Mouse (Mus musculus): ENCODE data around the gene Gm10670. TPM values are rescaled to one million over a fixed set of nuclear protein-coding genes. Genes with fewer than 3 reads are reported as not detected.
"Not testable (repeated sequence)": the region's sequence is repeated elsewhere in the genome, so short reads cannot be mapped to it uniquely, and the experiment has no call there.

Gene Gm10670
- not detected for total RNA-seq (2021)

- DNase-seq (ENCODE audit: extremely low spot score in 1 of 2, low spot score in 2 of 2); intact Hi-C loops (cut with DNase I): not testable (repeated sequence)
Measured at GRCm38 (mm10) chr7:20474825-20475224, at the start of gene Gm10670. Gene Gm10670 (minus strand): TSS chr7:20474925.

- intact Hi-C loops (cut with DNase I); DNase-seq (ENCODE audit: extremely low spot score in 1 of 2, low spot score in 2 of 2): not testable (repeated sequence)
Measured at GRCm38 (mm10) chr7:20510434-20510833, 35.7 kb upstream of the Gm10670 start, which contains the start of gene Vmn1r103. Gene Vmn1r103 (minus strand): TSS chr7:20510534.

- intact Hi-C loops (cut with DNase I); DNase-seq (ENCODE audit: extremely low spot score in 1 of 2, low spot score in 2 of 2): not testable (repeated sequence)
Measured at GRCm38 (mm10) chr7:20442493-20442892, 32.2 kb downstream of the Gm10670 start, which contains the start of gene Vmn1r101. Gene Vmn1r101 (minus strand): TSS chr7:20442593.

Other genes starting within 250 kb of the Gm10670 start
- not detected for gene Gm4498, start 241.1 kb downstream of the Gm10670 start, total RNA-seq (2021)
- not detected for gene Gm5890, start 212.1 kb downstream of the Gm10670 start, total RNA-seq (2021)
- not detected for gene Gm4133, start 140.9 kb downstream of the Gm10670 start, total RNA-seq (2021)
- not detected for gene Gm5728, start 99.5 kb downstream of the Gm10670 start, total RNA-seq (2021)
- gene Vmn1r100, start 57.0 kb downstream of the Gm10670 start, total RNA-seq (2021): not detected
- gene Vmn1r101, start 32.3 kb downstream of the Gm10670 start, total RNA-seq (2021): not detected
- gene Vmn1r103, start 35.6 kb upstream of the Gm10670 start, total RNA-seq (2021): not detected
- gene Vmn1r104, start 58.9 kb upstream of the Gm10670 start, total RNA-seq (2021): not detected
- gene Gm5726, start 70.8 kb upstream of the Gm10670 start, total RNA-seq (2021): not detected
- gene Gm4141, start 101.3 kb upstream of the Gm10670 start, total RNA-seq (2021): not detected
- not detected for gene Gm4513, start 124.1 kb upstream of the Gm10670 start, total RNA-seq (2021)
- not detected for gene Vmn1r107, start 194.0 kb upstream of the Gm10670 start, total RNA-seq (2021)
- not detected for gene Vmn1r111, start 228.3 kb upstream of the Gm10670 start, total RNA-seq (2021)

Data from left cerebral cortex, postnatal 10 days (tissue).